Mouse (Mus musculus): Measurements from ENCODE around the gene Usb1. TPM values are rescaled to one million over a fixed set of nuclear protein-coding genes. Genes with fewer than 3 reads are reported as not detected.

Gene Usb1
- total RNA-seq, 2 experiments from 2014 or later, result 11.6 to 12.3 TPM

Other genes starting within 250 kb of the Usb1 start
- gene Kifc3, start 129.5 kb upstream of the Usb1 start, total RNA-seq (2021), result 10 to 100 TPM; 55.9 to 58.7 TPM
- gene Cngb1, start 25.7 kb upstream of the Usb1 start, total RNA-seq (2021), result under 1 TPM; 0.16 to 0.49 TPM
- gene Tepp, start 21.7 kb upstream of the Usb1 start, total RNA-seq (2021), result not detected
- gene Zfp319, start 334 bp upstream of the Usb1 start, total RNA-seq (2021), result 10 to 100 TPM; 17.2 to 18.3 TPM
- 10 to 100 TPM; 12.6 to 15.3 TPM for gene Mmp15, start 20.0 kb downstream of the Usb1 start, total RNA-seq (2021)
- gene Cfap20, start 102.6 kb downstream of the Usb1 start, total RNA-seq (2021), result 10 to 100 TPM; 58.8 to 60.7 TPM
- 10 to 100 TPM; 81.8 to 92.0 TPM for gene Csnk2a2, start 157.8 kb downstream of the Usb1 start, total RNA-seq (2021)
- 1 to 10 TPM; 3.3 to 3.4 TPM for gene Ccdc113, start 201.8 kb downstream of the Usb1 start, total RNA-seq (2021)
- gene Prss54, start 244.1 kb downstream of the Usb1 start, total RNA-seq (2021), result not detected

All from left cerebral cortex, adult 18-20 months (tissue).